Mouse (Mus musculus): ENCODE measurements around the gene Olfr1156.

Olfr1156 gene

GRCm38 (mm10) chr2:87953000-87953399 lies at the start of gene Olfr1156:
Gene Olfr1156 (minus strand): TSS chr2:87953100.
- DNase-seq (ENCODE audit: extremely low spot score), result no peak

- no peak for DNase-seq (ENCODE audit: extremely low spot score)
Measured at GRCm38 (mm10) chr2:87989813-87990212, 36.9 kb upstream of the Olfr1156 start, which contains the start of gene Olfr1158. Gene Olfr1158 (plus strand): TSS chr2:87990113.

- no peak for DNase-seq (ENCODE audit: extremely low spot score)
Measured at GRCm38 (mm10) chr2:87974563-87974962, 21.7 kb upstream of the Olfr1156 start, which contains the start of gene Olfr74. Gene Olfr74 (minus strand): TSS chr2:87974663.

DNA sequence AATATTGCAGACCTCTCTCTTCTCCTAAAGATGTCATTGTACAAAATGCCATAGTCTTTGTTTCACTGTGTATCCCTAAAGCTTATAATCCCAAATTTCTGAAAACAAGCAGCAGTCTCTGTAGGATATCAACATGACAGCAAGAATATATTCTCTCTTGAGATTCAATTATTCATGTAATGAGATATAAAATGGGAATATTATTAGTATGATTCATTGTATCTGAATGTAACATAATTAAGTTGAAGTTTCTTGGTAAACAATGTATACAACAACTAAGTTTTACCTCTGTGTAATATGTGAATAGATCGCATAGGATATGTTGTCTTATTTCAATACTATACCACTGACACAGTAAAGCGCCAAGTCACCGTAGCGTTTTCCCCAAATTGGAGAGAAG lies 15.3 kb upstream of the Olfr1156 start, which contains the start of gene Olfr1157:
Gene Olfr1157, minus strand, starts transcription at position 101 of the 400 bp plus-strand sequence.
- DNase-seq (ENCODE audit: extremely low spot score), result no peak

DNA sequence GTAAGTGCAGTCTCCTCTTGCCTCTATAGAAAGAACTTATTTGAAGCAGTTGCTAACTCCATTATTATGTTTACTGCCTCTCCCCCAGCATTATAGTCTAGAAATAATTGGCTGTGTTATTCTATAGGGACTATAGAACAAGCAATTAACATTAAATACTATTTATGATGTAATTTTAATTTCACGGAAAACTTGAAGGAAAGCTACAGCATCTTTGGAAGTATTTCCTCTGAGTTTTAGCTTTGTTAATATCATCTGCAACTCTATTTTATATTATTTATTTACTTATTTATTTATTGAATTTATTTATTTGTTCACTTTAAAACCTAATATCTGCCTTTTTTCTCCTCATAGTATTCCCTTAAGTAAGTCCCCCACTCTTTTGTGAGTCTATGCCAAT lies 7.9 kb downstream of the Olfr1156 start, which contains the start of gene Olfr1155:
Gene Olfr1155, minus strand, starts transcription at position 101 of the 400 bp plus-strand sequence.
- no peak for DNase-seq (ENCODE audit: extremely low spot score)

GRCm38 (mm10) chr2:87905066-87905465 lies 47.8 kb downstream of the Olfr1156 start, which contains the start of gene Olfr1154:
Gene Olfr1154 (minus strand): TSS chr2:87905166.
- no peak for DNase-seq (ENCODE audit: extremely low spot score)
